ENCODE assay signal across 8 mouse cellular contexts in the genomic region with DNA sequence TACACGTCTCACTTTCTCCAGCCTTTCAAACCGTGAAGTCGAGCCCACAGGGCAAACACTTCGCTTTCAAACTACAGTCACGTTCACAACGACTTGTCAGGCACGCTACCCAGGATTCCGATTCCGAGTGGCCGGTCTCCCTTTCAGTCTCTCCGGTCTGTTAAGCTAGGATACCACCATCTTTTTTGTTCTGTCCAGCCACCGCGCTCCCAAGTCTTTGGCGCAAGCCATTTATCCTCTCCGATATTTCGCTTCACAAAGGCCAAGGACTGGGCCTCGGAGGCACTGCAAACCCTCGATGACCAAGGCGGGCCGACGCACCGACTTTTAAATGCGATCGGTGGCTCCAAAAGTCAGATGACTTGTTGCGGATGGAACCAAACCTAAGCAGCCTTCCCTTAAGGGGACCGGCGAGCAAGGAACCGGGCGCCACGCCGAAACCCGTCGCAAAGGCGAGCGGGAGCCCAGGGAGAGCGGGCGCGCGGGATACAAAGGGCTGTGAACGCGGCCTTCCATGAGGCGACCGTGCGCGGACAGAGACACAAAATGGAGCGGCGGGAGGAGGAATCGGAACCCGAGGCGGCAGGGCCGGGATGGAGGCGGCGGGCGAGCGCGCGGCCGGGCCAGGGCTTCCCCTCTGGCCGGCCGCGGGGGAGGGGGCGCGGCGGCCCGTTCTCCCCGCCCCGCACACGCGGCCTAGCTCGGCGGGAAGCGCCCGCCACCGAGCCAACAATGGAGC. TPM values are rescaled to one million over a fixed set of nuclear protein-coding genes. Genes with fewer than 3 reads are reported as not detected.
DNase-seq lines count a peak whose midpoint lies in the region; ATAC-seq and TF ChIP-seq lines count a peak whose summit lies in the region.

No protein-coding gene starts in this region.

- H3K9me3 ChIP-seq in forebrain, postnatal 0 days (ENCODE audit: low read length), result no peaks in the 10 kb centered on the region
- H3K9me3 ChIP-seq in hindbrain, embryonic 11.5 days (ENCODE audit: control insufficient read depth, low read length), result no peaks in the 10 kb centered on the region

- WGBS in cerebellum, adult 2 months, result under 1% methylated on average over 59 of the region's 74 CpGs
- 1% methylated on average over 64 of the region's 74 CpGs for WGBS in forebrain, postnatal 0 days
- WGBS in hindbrain, embryonic 11.5 days, result under 1% methylated on average over 51 of the region's 74 CpGs

- peak overlapping the region; percentile 85 for H3K27ac ChIP-seq in cerebellum, adult 2 months (ENCODE audit: insufficient read depth, low read length)
- peak overlapping the region; percentile 98 for H3K27ac ChIP-seq in forebrain, postnatal 0 days (ENCODE audit: low read depth, low read length)
- H3K27ac ChIP-seq in hindbrain, embryonic 11.5 days (ENCODE audit: low read depth, low read length), result peak overlapping the region; percentile 92

- peak overlapping the region; percentile 98 for H3K9ac ChIP-seq in forebrain, postnatal 0 days
- peak overlapping the region; percentile 100 for H3K9ac ChIP-seq in hindbrain, embryonic 11.5 days (ENCODE audit: low read depth, low read length)

- H3K36me3 ChIP-seq in forebrain, postnatal 0 days (ENCODE audit: insufficient read depth), result no peaks in the 10 kb centered on the region
- H3K36me3 ChIP-seq in hindbrain, embryonic 11.5 days (ENCODE audit: control insufficient read depth, insufficient read depth, low read length), result no peaks in the 10 kb centered on the region

- H3K27me3 ChIP-seq in cerebellum, adult 2 months (ENCODE audit: control insufficient read depth, insufficient read depth, low read length), result no peaks in the 10 kb centered on the region
- H3K27me3 ChIP-seq in forebrain, postnatal 0 days (ENCODE audit: insufficient read depth, low read length), result no peaks in the 10 kb centered on the region
- no peaks in the 10 kb centered on the region for H3K27me3 ChIP-seq in hindbrain, embryonic 11.5 days (ENCODE audit: control insufficient read depth, insufficient read depth, low read length)

- H3K4me3 ChIP-seq in cerebellum, adult 2 months (replicated peaks; ENCODE audit: insufficient read depth, low read depth, low read length), result peak overlapping the region; percentile 99
- peak overlapping the region; percentile 98 for H3K4me3 ChIP-seq in forebrain, postnatal 0 days (ENCODE audit: low read depth, low read length)
- peak overlapping the region; percentile 100 for H3K4me3 ChIP-seq in hindbrain, embryonic 11.5 days (ENCODE audit: low read depth, low read length)

- no peak for TF ChIP-seq CTCF in cerebellum, adult 2 months (IDR thresholded peaks at IDR 0.05; ENCODE audit: borderline replicate concordance, insufficient read depth, low read depth, low read length)
- TF ChIP-seq CTCF in forebrain, postnatal 0 days (IDR thresholded peaks at IDR 0.05; ENCODE audit: low read depth), result no peak

- TF ChIP-seq POLR2A in cerebellum, adult 2 months (IDR thresholded peaks at IDR 0.05; ENCODE audit: borderline replicate concordance, insufficient read depth, low read length), result peak; percentile 26; the same call in 1 of the 2 replicates

- H3K4me2 ChIP-seq in forebrain, postnatal 0 days (ENCODE audit: low read depth), result peak overlapping the region; percentile 57
- peak overlapping the region; percentile 40 for H3K4me2 ChIP-seq in hindbrain, embryonic 11.5 days (replicated peaks; ENCODE audit: low read depth, low read length)

- ATAC-seq in forebrain, postnatal 0 days, result peak; percentile 42
- peak; percentile 67 for ATAC-seq in hindbrain, embryonic 11.5 days (ENCODE audit: low FRiP score)

- no peaks in the 10 kb centered on the region for H3K4me1 ChIP-seq in cerebellum, adult 2 months (ENCODE audit: control insufficient read depth, insufficient read depth, low read length)
- 0 out of 2 replicates have a peak, but pooled peaks cover 2% of the 10 kb centered on the region for H3K4me1 ChIP-seq in forebrain, postnatal 0 days (ENCODE audit: insufficient read depth)
- no peaks in the 10 kb centered on the region for H3K4me1 ChIP-seq in hindbrain, embryonic 11.5 days (replicated peaks; ENCODE audit: control insufficient read depth, insufficient read depth, low read length)

- peak; percentile 77 for DNase-seq in MN1 (ENCODE audit: low spot score)
- DNase-seq in cerebellum, adult 2 months, result peak; percentile 54 to 69
- peak; percentile 67 for DNase-seq in forebrain, postnatal 0 days
- peak; percentile 65 for DNase-seq in hindbrain, embryonic 11.5 days (ENCODE audit: low spot score)
- peak; percentile 37 to 51 for DNase-seq in layer of hippocampus, postnatal 25 days (ENCODE audit: extremely low spot score in 1 of 2, low spot score in 1 of 2)
- peak; percentile 56 for DNase-seq in lung, postnatal 10 days
- DNase-seq in ovary, postnatal 14 days (ENCODE audit: low spot score), result peak; percentile 48
- DNase-seq in thymus, postnatal 0 days (ENCODE audit: low spot score), result peak; percentile 45

RNA-seq across cellular contexts. Expression of gene Cpsf6, which starts 3.8 kb away (rescaled TPM):
- polyA plus RNA-seq in cerebellum, adult 2 months (2012; rRNA removed), result 64.0 and 68.4 TPM in 2 replicates
- 135 and 155 TPM in 2 replicates for total RNA-seq in forebrain, postnatal 0 days (2014; rRNA removed)
- polyA plus RNA-seq in forebrain, postnatal 0 days (2015; fragmentation: Nextera tagmentation; extraction: Ambion mirVana), result 70.1 and 88.9 TPM in 2 replicates
- polyA plus RNA-seq in hindbrain, embryonic 11.5 days (2014; fragmentation: Nextera tagmentation; extraction: Ambion mirVana), result 230 and 231 TPM in 2 replicates
- 100 to 1,000 TPM; 103 to 115 TPM for total RNA-seq in layer of hippocampus, postnatal 25 days (2021)
- polyA plus RNA-seq in thymus, postnatal 0 days (2015; fragmentation: Nextera tagmentation; extraction: Ambion mirVana), result 154 and 161 TPM in 2 replicates

Comparison
In these comparisons a context has a peak if more than half of its experiments do, and no peak if none do; other contexts are left out.
1. Peak in every context shown above with its lines: DNase-seq, ATAC-seq, H3K4me3 ChIP-seq and H3K27ac ChIP-seq.